Mouse (Mus musculus): ENCODE measurements around the gene Cd81. TPM values are rescaled to one million over a fixed set of nuclear protein-coding genes. Genes with fewer than 3 reads are reported as not detected.

The Cd81 gene
- polyA plus RNA-seq, 1 experiment from 2014 or later, result 576 TPM

GRCm38 (mm10) chr7:143023499-143023898, 29.0 kb upstream of the Cd81 start:
- Histone ChIP-seq H3K9ac (no peak overlapping the region), H3K9me3 (replicated peaks) (no peaks in the 10 kb centered on the region), H3K4me1 (peaks cover 9% of the 10 kb centered on the region; the same call in 1 of the 2 replicates), H3K27ac (replicated peaks) (no peak overlapping the region), H3K4me3 (replicated peaks) (no peak overlapping the region), H3K4me2 (replicated peaks) (no peak overlapping the region), H3K36me3 (0 out of 2 replicates have a peak, but pooled peaks cover 10% of the 10 kb centered on the region), H3K27me3 (no peaks in the 10 kb centered on the region)
- WGBS, result 86% methylated on average over 2 of the region's 2 CpGs
- no peak for ATAC-seq (ENCODE audit: insufficient number of reproducible peaks, low FRiP score, low TSS enrichment, low read depth)

- H3K9ac ChIP-seq, result no peak overlapping the region
- whole genome bisulfite sequencing, result 77% methylated on average over 1 of the region's 1 CpGs
- H3K9me3 ChIP-seq (replicated peaks), result no peaks in the 10 kb centered on the region
- H3K27ac ChIP-seq (replicated peaks), result no peak overlapping the region
- H3K4me1 ChIP-seq, result peaks cover 9% of the 10 kb centered on the region; the same call in 1 of the 2 replicates
- H3K36me3 ChIP-seq, result 0 out of 2 replicates have a peak, but pooled peaks cover 12% of the 10 kb centered on the region
- H3K27me3 ChIP-seq, result no peaks in the 10 kb centered on the region
- H3K4me3 ChIP-seq (replicated peaks), result no peak overlapping the region
- ATAC-seq (ENCODE audit: insufficient number of reproducible peaks, low FRiP score, low TSS enrichment, low read depth), result no peak
- H3K4me2 ChIP-seq (replicated peaks), result no peak overlapping the region
These were observed 28.2 kb upstream of the Cd81 start for GRCm38 (mm10) chr7:143024293-143024692.

GRCm38 (mm10) chr7:143025496-143025895, 27.0 kb upstream of the Cd81 start:
- H3K9ac ChIP-seq, result no peak overlapping the region
- no peak overlapping the region for H3K27ac ChIP-seq (replicated peaks)
- H3K36me3 ChIP-seq, result peaks cover 19% of the 10 kb centered on the region; the same call in 1 of the 2 replicates
- no peak overlapping the region for H3K4me3 ChIP-seq (replicated peaks)
- 91% methylated on average over 3 of the region's 3 CpGs for WGBS
- no peak overlapping the region for H3K4me2 ChIP-seq (replicated peaks)
- ATAC-seq (ENCODE audit: insufficient number of reproducible peaks, low FRiP score, low TSS enrichment, low read depth), result no peak
- peaks cover 9% of the 10 kb centered on the region; the same call in 1 of the 2 replicates for H3K4me1 ChIP-seq
- no peaks in the 10 kb centered on the region for H3K27me3 ChIP-seq
- no peaks in the 10 kb centered on the region for H3K9me3 ChIP-seq (replicated peaks)

- 71% methylated on average over 4 of the region's 4 CpGs for WGBS
- no peak overlapping the region for H3K9ac ChIP-seq
- H3K4me1 ChIP-seq, result no peaks in the 10 kb centered on the region
- H3K4me3 ChIP-seq (replicated peaks), result no peak overlapping the region
- ATAC-seq (ENCODE audit: insufficient number of reproducible peaks, low FRiP score, low TSS enrichment, low read depth), result no peak
- H3K27me3 ChIP-seq, result no peaks in the 10 kb centered on the region
- peaks cover 19% of the 10 kb centered on the region; the same call in 1 of the 2 replicates for H3K36me3 ChIP-seq
- H3K27ac ChIP-seq (replicated peaks), result no peak overlapping the region
- no peaks in the 10 kb centered on the region for H3K9me3 ChIP-seq (replicated peaks)
- H3K4me2 ChIP-seq (replicated peaks), result no peak overlapping the region
These were observed 25.3 kb upstream of the Cd81 start for GRCm38 (mm10) chr7:143027196-143027595.

GRCm38 (mm10) chr7:143031816-143032215, 20.7 kb upstream of the Cd81 start:
- H3K36me3 ChIP-seq, result peaks cover 27% of the 10 kb centered on the region; the same call in 1 of the 2 replicates
- no peak overlapping the region for H3K4me3 ChIP-seq (replicated peaks)
- H3K27ac ChIP-seq (replicated peaks), result no peak overlapping the region
- H3K27me3 ChIP-seq, result no peaks in the 10 kb centered on the region
- ATAC-seq (ENCODE audit: insufficient number of reproducible peaks, low FRiP score, low TSS enrichment, low read depth), result no peak
- no peak overlapping the region for H3K9ac ChIP-seq
- no peak overlapping the region for H3K4me2 ChIP-seq (replicated peaks)
- no peaks in the 10 kb centered on the region for H3K4me1 ChIP-seq
- WGBS, result 59% methylated on average over 1 of the region's 1 CpGs
- no peaks in the 10 kb centered on the region for H3K9me3 ChIP-seq (replicated peaks)

GRCm38 (mm10) chr7:143033581-143033980, 19.0 kb upstream of the Cd81 start:
- no peak for ATAC-seq (ENCODE audit: insufficient number of reproducible peaks, low FRiP score, low TSS enrichment, low read depth)
- Histone ChIP-seq H3K9me3 (replicated peaks) (no peaks in the 10 kb centered on the region), H3K4me1 (no peaks in the 10 kb centered on the region), H3K4me2 (replicated peaks) (no peak overlapping the region), H3K9ac (no peak overlapping the region), H3K4me3 (replicated peaks) (no peak overlapping the region), H3K36me3 (peaks cover 31% of the 10 kb centered on the region; the same call in 1 of the 2 replicates), H3K27me3 (no peaks in the 10 kb centered on the region), H3K27ac (replicated peaks) (no peak overlapping the region)
- WGBS, result 79% methylated on average over 4 of the region's 4 CpGs

- ATAC-seq (ENCODE audit: insufficient number of reproducible peaks, low FRiP score, low TSS enrichment, low read depth), result no peak
- 90% methylated on average over 2 of the region's 2 CpGs for WGBS
- no peak overlapping the region for H3K4me3 ChIP-seq (replicated peaks)
These were observed 18.4 kb upstream of the Cd81 start for GRCm38 (mm10) chr7:143034112-143034511.

GRCm38 (mm10) chr7:143034519-143035450, 17.8 kb upstream of the Cd81 start:
- Histone ChIP-seq H3K4me1 (no peaks in the 10 kb centered on the region), H3K9ac (no peak overlapping the region), H3K27ac (replicated peaks) (no peak overlapping the region), H3K4me3 (replicated peaks) (no peak overlapping the region), H3K36me3 (peaks cover 26% of the 10 kb centered on the region; the same call in 1 of the 2 replicates), H3K9me3 (replicated peaks) (no peaks in the 10 kb centered on the region), H3K27me3 (no peaks in the 10 kb centered on the region), H3K4me2 (replicated peaks) (no peak overlapping the region)
- 90% methylated on average over 8 of the region's 8 CpGs for WGBS
- no peak for ATAC-seq (ENCODE audit: insufficient number of reproducible peaks, low FRiP score, low TSS enrichment, low read depth)

More at GRCm38 (mm10) chr7:143034112-143034511, 18.4 kb upstream of the Cd81 start:
- H3K4me2 ChIP-seq (replicated peaks), result no peak overlapping the region
- no peaks in the 10 kb centered on the region for H3K4me1 ChIP-seq
- no peak overlapping the region for H3K9ac ChIP-seq
- H3K9me3 ChIP-seq (replicated peaks), result no peaks in the 10 kb centered on the region
- H3K36me3 ChIP-seq, result peaks cover 29% of the 10 kb centered on the region; the same call in 1 of the 2 replicates
- H3K27me3 ChIP-seq, result no peaks in the 10 kb centered on the region
- H3K27ac ChIP-seq (replicated peaks), result no peak overlapping the region

- H3K27me3 ChIP-seq, result no peaks in the 10 kb centered on the region
- 0 out of 2 replicates have a peak, but pooled peaks cover 21% of the 10 kb centered on the region for H3K36me3 ChIP-seq
- no peaks in the 10 kb centered on the region for H3K4me1 ChIP-seq
- H3K9ac ChIP-seq, result no peak overlapping the region
- H3K4me2 ChIP-seq (replicated peaks), result no peak overlapping the region
- ATAC-seq (ENCODE audit: insufficient number of reproducible peaks, low FRiP score, low TSS enrichment, low read depth), result no peak
- H3K27ac ChIP-seq (replicated peaks), result no peak overlapping the region
- 72% methylated on average over 3 of the region's 3 CpGs for WGBS
- no peak overlapping the region for H3K4me3 ChIP-seq (replicated peaks)
- no peaks in the 10 kb centered on the region for H3K9me3 ChIP-seq (replicated peaks)
These were observed 15.8 kb upstream of the Cd81 start for GRCm38 (mm10) chr7:143036787-143037186.

- Histone ChIP-seq H3K36me3 (0 out of 2 replicates have a peak, but pooled peaks cover 20% of the 10 kb centered on the region), H3K9ac (no peak overlapping the region), H3K4me1 (no peaks in the 10 kb centered on the region), H3K4me2 (replicated peaks) (no peak overlapping the region), H3K9me3 (replicated peaks) (no peaks in the 10 kb centered on the region), H3K27me3 (no peaks in the 10 kb centered on the region), H3K27ac (replicated peaks) (no peak overlapping the region), H3K4me3 (replicated peaks) (no peak overlapping the region)
- WGBS, result 95% methylated on average over 4 of the region's 4 CpGs
- ATAC-seq (ENCODE audit: insufficient number of reproducible peaks, low FRiP score, low TSS enrichment, low read depth), result no peak
These were observed 15.2 kb upstream of the Cd81 start for GRCm38 (mm10) chr7:143037306-143037705.

GRCm38 (mm10) chr7:143038174-143038931, 14.2 kb upstream of the Cd81 start:
- no peaks in the 10 kb centered on the region for H3K27me3 ChIP-seq
- no peak overlapping the region for H3K4me3 ChIP-seq (replicated peaks)
- H3K9ac ChIP-seq, result no peak overlapping the region
- H3K4me1 ChIP-seq, result no peaks in the 10 kb centered on the region
- no peak for ATAC-seq (ENCODE audit: insufficient number of reproducible peaks, low FRiP score, low TSS enrichment, low read depth)
- 91% methylated on average over 3 of the region's 3 CpGs for WGBS
- no peaks in the 10 kb centered on the region for H3K9me3 ChIP-seq (replicated peaks)
- no peak overlapping the region for H3K27ac ChIP-seq (replicated peaks)
- 0 out of 2 replicates have a peak, but pooled peaks cover 13% of the 10 kb centered on the region for H3K36me3 ChIP-seq
- H3K4me2 ChIP-seq (replicated peaks), result no peak overlapping the region

Data from embryonic facial prominence, embryonic 15.5 days (tissue).